ENCODE assay signal across 8 mouse cellular contexts in genomic region chr17:56810245-56810644, GRCm38 (mm10). TPM values are rescaled to one million over a fixed set of nuclear protein-coding genes. Genes with fewer than 3 reads are reported as not detected.
DNase-seq lines count a peak whose midpoint lies in the region; ATAC-seq and TF ChIP-seq lines count a peak whose summit lies in the region.

No protein-coding gene starts in this region.

- TF ChIP-seq POLR2A in thymus, adult 2 months (IDR thresholded peaks at IDR 0.05; ENCODE audit: control insufficient read depth, extremely low read depth, insufficient read depth, low read length, poor library complexity) = no peak

- 31% methylated on average over 3 of the region's 3 CpGs for WGBS in thymus, adult 2 months
- 15% methylated on average over 3 of the region's 3 CpGs for WGBS in forebrain, embryonic 10.5 days
- WGBS in heart, embryonic 13.5 days = 1% methylated on average over 3 of the region's 3 CpGs
- WGBS in midbrain, embryonic 16.5 days = 9% methylated on average over 3 of the region's 3 CpGs

- peaks cover 11% of the 10 kb centered on the region; the same call in 1 of the 2 replicates for H3K4me1 ChIP-seq in thymus, adult 2 months (replicated peaks; ENCODE audit: control insufficient read depth, insufficient read depth, low read length)
- H3K4me1 ChIP-seq in forebrain, embryonic 10.5 days = peaks cover 65% of the 10 kb centered on the region
- H3K4me1 ChIP-seq in heart, embryonic 13.5 days = peaks cover 50% of the 10 kb centered on the region
- H3K4me1 ChIP-seq in midbrain, embryonic 16.5 days (ENCODE audit: control insufficient read depth, insufficient read depth, low read length) = peaks cover 30% of the 10 kb centered on the region

- peak; percentile 64 for ATAC-seq in heart, embryonic 13.5 days (ENCODE audit: extremely low read depth, insufficient number of reproducible peaks, low FRiP score, low TSS enrichment)
- peak; percentile 27 for ATAC-seq in midbrain, embryonic 16.5 days

- no peaks in the 10 kb centered on the region for H3K27me3 ChIP-seq in thymus, adult 2 months (ENCODE audit: control insufficient read depth, insufficient read depth, low read length)
- peaks cover 27% of the 10 kb centered on the region for H3K27me3 ChIP-seq in forebrain, embryonic 10.5 days (ENCODE audit: poor library complexity, severe bottlenecking)
- peaks cover 8% of the 10 kb centered on the region; the same call in 1 of the 2 replicates for H3K27me3 ChIP-seq in heart, embryonic 13.5 days (replicated peaks)
- no peaks in the 10 kb centered on the region for H3K27me3 ChIP-seq in midbrain, embryonic 16.5 days (ENCODE audit: control insufficient read depth, insufficient read depth, low read depth, low read length)

- peak; percentile 28 for DNase-seq in thymus, postnatal 25 days
- no peak for DNase-seq in thymus, adult 2 months
- DNase-seq in forebrain, embryonic 10.5 days (ENCODE audit: extremely low spot score, low spot score) = peak; percentile 76
- peak; percentile 92 for DNase-seq in kidney, postnatal 10 days
- peak; percentile 71 for DNase-seq in liver
- DNase-seq in testis, postnatal 10 days (ENCODE audit: low spot score) = peak; percentile 91

- no peak overlapping the region for H3K4me3 ChIP-seq in thymus, adult 2 months (ENCODE audit: control insufficient read depth, insufficient read depth, low read length)
- H3K4me3 ChIP-seq in forebrain, embryonic 10.5 days = peak overlapping the region; percentile 5; the same call in 1 of the 2 replicates
- H3K4me3 ChIP-seq in heart, embryonic 13.5 days = no peak overlapping the region
- no peak overlapping the region for H3K4me3 ChIP-seq in midbrain, embryonic 16.5 days (ENCODE audit: low read depth, low read length)

- no peaks in the 10 kb centered on the region for H3K36me3 ChIP-seq in thymus, adult 2 months (ENCODE audit: control insufficient read depth, insufficient read depth, low read length)
- no peaks in the 10 kb centered on the region for H3K36me3 ChIP-seq in forebrain, embryonic 10.5 days (replicated peaks)
- no peaks in the 10 kb centered on the region for H3K36me3 ChIP-seq in heart, embryonic 13.5 days
- no peaks in the 10 kb centered on the region for H3K36me3 ChIP-seq in midbrain, embryonic 16.5 days (ENCODE audit: control insufficient read depth, insufficient read depth, low read length)

- H3K9ac ChIP-seq in heart, embryonic 13.5 days = peak overlapping the region; percentile 69
- 0 out of 2 replicates have a peak overlapping the region, but pooled peaks have one; percentile 15 for H3K9ac ChIP-seq in midbrain, embryonic 16.5 days (ENCODE audit: low read depth, low read length)

- H3K4me2 ChIP-seq in heart, embryonic 13.5 days = no peak overlapping the region; the same call in 1 of the 2 replicates
- H3K4me2 ChIP-seq in midbrain, embryonic 16.5 days (ENCODE audit: low read length) = no peak overlapping the region

- no peaks in the 10 kb centered on the region for H3K9me3 ChIP-seq in forebrain, embryonic 10.5 days
- no peaks in the 10 kb centered on the region for H3K9me3 ChIP-seq in heart, embryonic 13.5 days
- H3K9me3 ChIP-seq in midbrain, embryonic 16.5 days (replicated peaks; ENCODE audit: control insufficient read depth, low read length, poor library complexity, severe bottlenecking) = no peaks in the 10 kb centered on the region

- no peak overlapping the region for H3K27ac ChIP-seq in thymus, adult 2 months (ENCODE audit: control insufficient read depth, insufficient read depth, low read length)
- H3K27ac ChIP-seq in forebrain, embryonic 10.5 days = peak overlapping the region; percentile 88
- H3K27ac ChIP-seq in heart, embryonic 13.5 days (replicated peaks) = peak overlapping the region; percentile 95
- peak overlapping the region; percentile 71 for H3K27ac ChIP-seq in midbrain, embryonic 16.5 days (ENCODE audit: low read length)

- no peak for TF ChIP-seq CTCF in thymus, adult 2 months (IDR thresholded peaks at IDR 0.05; ENCODE audit: borderline replicate concordance, control insufficient read depth, extremely low read depth, insufficient read depth, low read length, poor library complexity)

RNA-seq across cellular contexts. Expression of gene Rfx2, which starts 20.6 kb away (rescaled TPM):
- polyA plus RNA-seq in thymus, adult 2 months (2012; rRNA removed) = 31.3 and 44.2 TPM in 2 replicates
- 7.8 and 9.6 TPM in 2 replicates for polyA plus RNA-seq in forebrain, embryonic 10.5 days (2016; fragmentation: Nextera tagmentation; extraction: Ambion mirVana)
- 4.7 and 4.9 TPM in 2 replicates for polyA plus RNA-seq in heart, embryonic 13.5 days (2015; fragmentation: Nextera tagmentation; extraction: Ambion mirVana)
- polyA plus RNA-seq in midbrain, embryonic 16.5 days (2015; fragmentation: Nextera tagmentation; extraction: Ambion mirVana) = 3.9 and 4.8 TPM in 2 replicates

RNA-seq across cellular contexts. Expression of gene Prr22, which starts 40.2 kb away (rescaled TPM):
- polyA plus RNA-seq in thymus, adult 2 months (2012; rRNA removed) = 4.1 and 4.5 TPM in 2 replicates
- 1.8 and 1.9 TPM in 2 replicates for polyA plus RNA-seq in forebrain, embryonic 10.5 days (2016; fragmentation: Nextera tagmentation; extraction: Ambion mirVana)
- polyA plus RNA-seq in heart, embryonic 13.5 days (2015; fragmentation: Nextera tagmentation; extraction: Ambion mirVana) = 0.78 and 1.0 TPM in 2 replicates
- polyA plus RNA-seq in midbrain, embryonic 16.5 days (2015; fragmentation: Nextera tagmentation; extraction: Ambion mirVana) = 0.97 and 1.1 TPM in 2 replicates

RNA-seq across cellular contexts. Expression of gene Dus3l, which starts 45.7 kb away (rescaled TPM):
- polyA plus RNA-seq in thymus, adult 2 months (2012; rRNA removed) = 142 and 157 TPM in 2 replicates
- 46.0 and 46.2 TPM in 2 replicates for polyA plus RNA-seq in forebrain, embryonic 10.5 days (2016; fragmentation: Nextera tagmentation; extraction: Ambion mirVana)
- 31.9 and 33.2 TPM in 2 replicates for polyA plus RNA-seq in heart, embryonic 13.5 days (2015; fragmentation: Nextera tagmentation; extraction: Ambion mirVana)
- polyA plus RNA-seq in midbrain, embryonic 16.5 days (2015; fragmentation: Nextera tagmentation; extraction: Ambion mirVana) = 96.8 and 106 TPM in 2 replicates

RNA-seq across cellular contexts. Expression of gene Nrtn, which starts 52.9 kb away (rescaled TPM):
- polyA plus RNA-seq in thymus, adult 2 months (2012; rRNA removed) = 37.6 and 44.4 TPM in 2 replicates
- 3.2 and 3.5 TPM in 2 replicates for polyA plus RNA-seq in forebrain, embryonic 10.5 days (2016; fragmentation: Nextera tagmentation; extraction: Ambion mirVana)
- polyA plus RNA-seq in heart, embryonic 13.5 days (2015; fragmentation: Nextera tagmentation; extraction: Ambion mirVana) = 7.9 and 8.6 TPM in 2 replicates
- polyA plus RNA-seq in midbrain, embryonic 16.5 days (2015; fragmentation: Nextera tagmentation; extraction: Ambion mirVana) = 2.5 and 4.0 TPM in 2 replicates
